Mouse (Mus musculus) MEL (cell line): ENCODE results near the gene Ppwd1. TPM values are rescaled to one million over a fixed set of nuclear protein-coding genes. Genes with fewer than 3 reads are reported as not detected.

Experiments
- DNase-seq: peaks from one replicate; pipeline ENCODE4 v3.0.0; 2011; ENCODE audit warnings: low read depth, low spot score
- H3K27ac ChIP-seq: 2 replicates; pipeline ENCODE4 v1.5.1; 2012; ENCODE audit warnings: low read depth, mild to moderate bottlenecking, control low read depth, low read length, moderate library complexity; ENCODE audit not compliant: control insufficient read depth
- H3K27me3 ChIP-seq, 2 experiments: fragments of 150-350 bp in 1 of 2; sonication (generic) in 1 of 2; 2 replicates each; pipeline ENCODE4 v1.6.1; 2012; ENCODE audit warnings: low read length in 2 of 2, mild to moderate bottlenecking in 2 of 2, improper control_type of control experiment in 1 of 2, moderate library complexity in 1 of 2; ENCODE audit not compliant: insufficient read depth in 2 of 2, control insufficient read depth in 1 of 2
- H3K36me3 ChIP-seq, 2 experiments: 2 replicates each; pipeline ENCODE4 v1.6.1; 2012 to 2014; ENCODE audit warnings: low read length in 2 of 2, improper control_type of control experiment in 1 of 2, inconsistent platforms in 1 of 2, mild to moderate bottlenecking in 1 of 2; ENCODE audit not compliant: insufficient read depth in 2 of 2, control insufficient read depth in 1 of 2
- H3K4me1 ChIP-seq, 2 experiments: fragments of 150-350 bp in 1 of 2; sonication (generic) in 1 of 2; 2 replicates each; pipeline ENCODE4 v1.6.1; 2012; ENCODE audit warnings: low read length in 2 of 2, improper control_type of control experiment in 1 of 2, mild to moderate bottlenecking in 1 of 2; ENCODE audit not compliant: insufficient read depth in 2 of 2, control insufficient read depth in 1 of 2
- H3K4me3 ChIP-seq, 2 experiments: fragments of 150-350 bp in 1 of 2; sonication (generic) in 1 of 2; 2 replicates each; pipeline ENCODE4 v1.5.1; 2012; ENCODE audit warnings: low read depth in 2 of 2, low read length in 2 of 2, mild to moderate bottlenecking in 2 of 2, moderate library complexity in 2 of 2, control low read depth in 1 of 2, improper control_type of control experiment in 1 of 2; ENCODE audit not compliant: control insufficient read depth in 1 of 2, insufficient read depth in 1 of 2
- H3K79me2 ChIP-seq: 2 replicates; pipeline ENCODE4 v1.6.1; 2012; ENCODE audit warnings: mild to moderate bottlenecking, low read length, moderate library complexity; ENCODE audit not compliant: control insufficient read depth, poor library complexity, insufficient read depth
- H3K9ac ChIP-seq: 2 replicates; pipeline ENCODE4 v1.6.1; 2012; ENCODE audit warnings: low read depth, mild to moderate bottlenecking, control low read depth, low read length, moderate library complexity; ENCODE audit not compliant: control insufficient read depth, poor library complexity, severe bottlenecking
- H3K9me3 ChIP-seq: fragments of 150-350 bp; sonication (generic); replicated peaks from 2 replicates; pipeline ENCODE4 v1.6.1; 2012; ENCODE audit warnings: mild to moderate bottlenecking, low read length, improper control_type of control experiment, moderate library complexity; ENCODE audit not compliant: insufficient read depth
- CHD1 ChIP-seq: IDR thresholded peaks from 2 replicates; pipeline ENCODE4 v1.6.1; 2012; ENCODE audit warnings: low read depth, mild to moderate bottlenecking, inconsistent platforms, low read length, improper control_type of control experiment
- KAT2A ChIP-seq: conservative IDR thresholded peaks from 2 replicates; pipeline ENCODE4 v1.6.1; 2012; ENCODE audit warnings: low read depth, low read length, improper control_type of control experiment, inconsistent platforms
- MAZ ChIP-seq: IDR thresholded peaks from 2 replicates; pipeline ENCODE4 v1.6.1; 2012; ENCODE audit warnings: low read depth, mild to moderate bottlenecking, inconsistent platforms, low read length, improper control_type of control experiment
- NRF1 ChIP-seq: IDR thresholded peaks from 2 replicates; pipeline ENCODE4 v1.6.1; 2014; ENCODE audit warnings: low read depth, mild to moderate bottlenecking, inconsistent platforms, low read length, improper control_type of control experiment, moderate library complexity; ENCODE audit not compliant: poor library complexity, insufficient read depth, severe bottlenecking
- TBP ChIP-seq: IDR thresholded peaks from 2 replicates; pipeline ENCODE4 v1.8.0; 2011; ENCODE audit warnings: low read depth, low read length, improper control_type of control experiment
- TCF12 ChIP-seq: IDR thresholded peaks from 2 replicates; pipeline ENCODE4 v1.6.1; 2014; ENCODE audit warnings: low read depth, mild to moderate bottlenecking, inconsistent platforms, low read length, improper control_type of control experiment, moderate library complexity
- UBTF ChIP-seq: IDR thresholded peaks from 2 replicates; pipeline ENCODE4 v1.6.1; 2012; ENCODE audit warnings: low read depth, mild to moderate bottlenecking, inconsistent platforms, low read length, improper control_type of control experiment, moderate library complexity, borderline replicate concordance; ENCODE audit not compliant: insufficient read depth
- ZKSCAN1 ChIP-seq: IDR thresholded peaks from 2 replicates; pipeline ENCODE4 v1.6.1; 2012; ENCODE audit warnings: low read depth, mild to moderate bottlenecking, inconsistent platforms, low read length, improper control_type of control experiment, moderate library complexity
- ZNF384 ChIP-seq: IDR thresholded peaks from 2 replicates; pipeline ENCODE4 v1.6.1; 2012; ENCODE audit warnings: low read depth, mild to moderate bottlenecking, inconsistent platforms, low read length, improper control_type of control experiment
- polyA plus RNA-seq, 2 experiments: library from polyadenylated mRNA; stranded (reverse) in 1 of 2; unstranded in 1 of 2; fragments of >175 nt in 1 of 2; fragments of >200 nt in 1 of 2; gene quantifications; 2 replicates each; pipeline versions ENCODE4 v1.2.1 to v1.2.4; 2012; ENCODE audit warnings: low replicate concordance in 2 of 2, low read depth in 1 of 2; ENCODE audit not compliant: insufficient read length in 2 of 2, insufficient read depth in 1 of 2, missing spikeins in 1 of 2
- total RNA-seq: library from RNA; depleted of rRNA; stranded (reverse); fragments of 300-350 nt; gene quantifications from 2 replicates; pipeline ENCODE4 v1.2.3, GENCODE M21; 2012; rRNA removed

Ppwd1 gene
- total and polyA plus RNA-seq, 3 experiments: 16.0 to 17.1 TPM; not detected in 1

- Histone ChIP-seq H3K79me2 (peaks cover 25% of the 10 kb centered on the region), H3K36me3 (peaks cover 1 to 12% of the 10 kb centered on the region in 2 experiments), H3K4me3 (no peak overlapping the region), H3K9ac (no peak overlapping the region), H3K27ac (no peak overlapping the region), H3K27me3 (no peaks in the 10 kb centered on the region), H3K4me1 (no peaks in the 10 kb centered on the region; a peak in 3 of 4 replicates), H3K9me3 (no peaks in the 10 kb centered on the region)
- no peak for DNase-seq
- no peak for TF ChIP-seq KAT2A
Measured at GRCm38 (mm10) chr13:104171711-104172110, 56.9 kb downstream of the Ppwd1 start.

- peaks cover 0 to 3% of the 10 kb centered on the region in 2 experiments; a peak in 1 of 4 replicates for H3K36me3 ChIP-seq
- H3K79me2 ChIP-seq: no peaks in the 10 kb centered on the region
- H3K27ac ChIP-seq: no peak overlapping the region
- H3K9me3 ChIP-seq: no peaks in the 10 kb centered on the region
- no peaks in the 10 kb centered on the region for H3K27me3 ChIP-seq
- H3K4me1 ChIP-seq: no peaks in the 10 kb centered on the region
- TF ChIP-seq ZNF384 (no peak), TCF12 (no peak), UBTF (no peak), TBP (no peak), NRF1 (no peak), CHD1 (no peak), MAZ (no peak), ZKSCAN1 (no peak)
- no peak overlapping the region for H3K9ac ChIP-seq
- H3K4me3 ChIP-seq: no peak overlapping the region
- no peak for DNase-seq
Measured at GRCm38 (mm10) chr13:104155686-104156085, 73.0 kb downstream of the Ppwd1 start.

Other genes starting within 250 kb of the Ppwd1 start
- 14.2 and 15.4 TPM in 2 replicates for gene Nln, start 119.2 kb downstream of the Ppwd1 start, total RNA-seq
- 100 to 1,000 TPM in 1 of 2 experiments, 10 to 100 TPM in 1; 16.1 to 229 TPM for gene Nln, start 119.2 kb downstream of the Ppwd1 start, polyA plus RNA-seq
- gene Sgtb, start 119.1 kb downstream of the Ppwd1 start, total RNA-seq: 0.03 TPM in 1 of 2 replicates, not detected in the other
- gene Sgtb, start 119.1 kb downstream of the Ppwd1 start, polyA plus RNA-seq: under 1 TPM in 1 of 2 experiments, not detected in 1; 0.11 TPM
- gene Trappc13, start 50.4 kb downstream of the Ppwd1 start, total RNA-seq: 33.4 and 33.5 TPM in 2 replicates
- 10 to 100 TPM in 1 of 2 experiments, not detected in 1; 28.3 TPM for gene Trappc13, start 50.4 kb downstream of the Ppwd1 start, polyA plus RNA-seq
- 8.5 and 8.6 TPM in 2 replicates for gene Trim23, start 50.0 kb downstream of the Ppwd1 start, total RNA-seq
- 1 to 10 TPM in 1 of 2 experiments, not detected in 1; 5.8 TPM for gene Trim23, start 50.0 kb downstream of the Ppwd1 start, polyA plus RNA-seq
- 18.5 and 20.3 TPM in 2 replicates for gene Cenpk, start 232 bp downstream of the Ppwd1 start, total RNA-seq
- gene Cenpk, start 232 bp downstream of the Ppwd1 start, polyA plus RNA-seq: 100 to 1,000 TPM in 1 of 2 experiments, 1 to 10 TPM in 1; 8.9 to 408 TPM
- 0.03 and 0.08 TPM in 2 replicates for gene Adamts6, start 59.0 kb upstream of the Ppwd1 start, total RNA-seq
- gene Adamts6, start 59.0 kb upstream of the Ppwd1 start, polyA plus RNA-seq: under 1 TPM in 1 of 2 experiments, not detected in 1; 0.03 TPM